8 mouse cellular contexts compared by ENCODE assay signal in genomic region chr12:83951711-83952575, GRCm38 (mm10). TPM values are rescaled to one million over a fixed set of nuclear protein-coding genes. Genes with fewer than 3 reads are reported as not detected.
DNase-seq lines count a peak whose midpoint lies in the region; ATAC-seq and TF ChIP-seq lines count a peak whose summit lies in the region.
"Had no signal": no experiment of that assay in that cellular context is flagged by ENCODE, and none has a peak within 500 bp of the region (broad histone marks: within the 10 kb centered on the region; RNA-seq: fewer than 3 reads in every experiment).

No protein-coding gene starts in this region.

- no peaks in the 10 kb centered on the region for H3K9me3 ChIP-seq in forebrain, embryonic 15.5 days
- no peaks in the 10 kb centered on the region for H3K9me3 ChIP-seq in liver, embryonic 13.5 days (replicated peaks)

- peaks cover 16% of the 10 kb centered on the region for H3K4me1 ChIP-seq in spleen, adult 2 months (ENCODE audit: control insufficient read depth, insufficient read depth, insufficient read length)
- H3K4me1 ChIP-seq in forebrain, embryonic 15.5 days: peaks cover 31% of the 10 kb centered on the region
- H3K4me1 ChIP-seq in liver, embryonic 13.5 days (replicated peaks): peaks cover 74% of the 10 kb centered on the region

- WGBS in spleen, adult 2 months: 85% methylated on average over 32 of the region's 32 CpGs
- WGBS in forebrain, embryonic 15.5 days: 71% methylated on average over 32 of the region's 32 CpGs
- WGBS in liver, embryonic 13.5 days (ENCODE audit: insufficient replicate concordance): 29% methylated on average over 32 of the region's 32 CpGs

- peak overlapping the region; percentile 74 for H3K9ac ChIP-seq in forebrain, embryonic 15.5 days (replicated peaks)
- H3K9ac ChIP-seq in liver, embryonic 13.5 days: peak overlapping the region; percentile 87

- no peak for DNase-seq in spleen, adult 2 months (ENCODE audit: low read depth in 1 of 2, low spot score in 2 of 2)
- no peak for DNase-seq in spleen, postnatal 36 days (ENCODE audit: low spot score in 2 of 2)
- no peak for DNase-seq in liver, embryonic 13.5 days
- DNase-seq in urinary bladder, postnatal 10 days (ENCODE audit: low spot score): no peak
- DNase-seq in layer of hippocampus, postnatal 36 days: no peak
- DNase-seq in thymus, postnatal 0 days (ENCODE audit: low spot score): no peak

- TF ChIP-seq CTCF in spleen, adult 2 months (IDR thresholded peaks at IDR 0.05; ENCODE audit: extremely low read depth, insufficient read depth, insufficient read length, insufficient replicate concordance): no peak

- H3K36me3 ChIP-seq in spleen, adult 2 months (ENCODE audit: control insufficient read depth, insufficient read depth, low read length): peaks cover 5% of the 10 kb centered on the region; the same call in 1 of the 2 replicates
- 0 out of 2 replicates have a peak, but pooled peaks cover 6% of the 10 kb centered on the region for H3K36me3 ChIP-seq in forebrain, embryonic 15.5 days
- H3K36me3 ChIP-seq in liver, embryonic 13.5 days: peaks cover 29% of the 10 kb centered on the region; the same call in 1 of the 2 replicates

- no peak for ATAC-seq in forebrain, embryonic 15.5 days (replicated peaks)
- no peak for ATAC-seq in liver, embryonic 13.5 days (ENCODE audit: low read depth)

- H3K4me3 ChIP-seq in spleen, adult 2 months (ENCODE audit: extremely low read depth, insufficient read depth, insufficient read length): peak overlapping the region; percentile 94; the same call in 1 of the 2 replicates
- peak overlapping the region; percentile 72 for H3K4me3 ChIP-seq in forebrain, embryonic 15.5 days
- peak overlapping the region; percentile 75 for H3K4me3 ChIP-seq in liver, embryonic 13.5 days (replicated peaks)

- H3K27ac ChIP-seq in spleen, adult 2 months (ENCODE audit: insufficient read depth, low read length): no peak overlapping the region
- H3K27ac ChIP-seq in forebrain, embryonic 15.5 days (replicated peaks): no peak overlapping the region
- H3K27ac ChIP-seq in liver, embryonic 13.5 days: peak overlapping the region; percentile 84

- no peaks in the 10 kb centered on the region for H3K27me3 ChIP-seq in spleen, adult 2 months (ENCODE audit: control insufficient read depth, insufficient read depth, low read length)
- no peaks in the 10 kb centered on the region for H3K27me3 ChIP-seq in forebrain, embryonic 15.5 days
- no peaks in the 10 kb centered on the region for H3K27me3 ChIP-seq in liver, embryonic 13.5 days

- TF ChIP-seq POLR2A in spleen, adult 2 months (IDR thresholded peaks at IDR 0.05; ENCODE audit: low read depth, low read length): no peak

- H3K4me2 ChIP-seq in forebrain, embryonic 15.5 days (replicated peaks): peak overlapping the region; percentile 72
- H3K4me2 ChIP-seq in liver, embryonic 13.5 days: peak overlapping the region; percentile 94

RNA-seq across cellular contexts. Expression of gene Riox1, which starts 1.5 kb away (rescaled TPM):
- polyA plus RNA-seq in spleen, adult 2 months (2012; rRNA removed): 12.5 and 21.6 TPM in 2 replicates
- polyA plus RNA-seq in forebrain, embryonic 15.5 days (2015; fragmentation: Nextera tagmentation; extraction: Ambion mirVana): 13.0 and 13.7 TPM in 2 replicates
- 9.3 and 9.8 TPM in 2 replicates for polyA plus RNA-seq in liver, embryonic 13.5 days (2015; fragmentation: Nextera tagmentation; extraction: Ambion mirVana)
- 10 to 100 TPM; 14.4 to 15.3 TPM for total RNA-seq in layer of hippocampus, postnatal 36 days (2021)
- polyA plus RNA-seq in thymus, postnatal 0 days (2015; fragmentation: Nextera tagmentation; extraction: Ambion mirVana): 16.3 and 21.3 TPM in 2 replicates

RNA-seq across cellular contexts. Expression of gene Numb, which starts 30.2 kb away (rescaled TPM):
- 24.5 and 32.8 TPM in 2 replicates for polyA plus RNA-seq in spleen, adult 2 months (2012; rRNA removed)
- polyA plus RNA-seq in forebrain, embryonic 15.5 days (2015; fragmentation: Nextera tagmentation; extraction: Ambion mirVana): 16.4 and 18.6 TPM in 2 replicates
- 11.8 and 16.3 TPM in 2 replicates for polyA plus RNA-seq in liver, embryonic 13.5 days (2015; fragmentation: Nextera tagmentation; extraction: Ambion mirVana)
- 10 to 100 TPM; 34.5 to 42.3 TPM for total RNA-seq in layer of hippocampus, postnatal 36 days (2021)
- 13.6 and 14.9 TPM in 2 replicates for polyA plus RNA-seq in thymus, postnatal 0 days (2015; fragmentation: Nextera tagmentation; extraction: Ambion mirVana)

RNA-seq across cellular contexts. Expression of gene Heatr4, which starts 32.7 kb away (rescaled TPM):
- polyA plus RNA-seq in spleen, adult 2 months (2012; rRNA removed): not detected in 2 replicates
- polyA plus RNA-seq in forebrain, embryonic 15.5 days (2015; fragmentation: Nextera tagmentation; extraction: Ambion mirVana): not detected in 2 replicates
- polyA plus RNA-seq in liver, embryonic 13.5 days (2015; fragmentation: Nextera tagmentation; extraction: Ambion mirVana): not detected in 2 replicates
- not detected for total RNA-seq in layer of hippocampus, postnatal 36 days (2021)
- 0.04 TPM in 1 of 2 replicates, not detected in the other for polyA plus RNA-seq in thymus, postnatal 0 days (2015; fragmentation: Nextera tagmentation; extraction: Ambion mirVana)
- polyA plus RNA-seq: large intestine, adult 2 months had no signal

RNA-seq across cellular contexts. Expression of gene Acot2, which starts 35.7 kb away (rescaled TPM):
- polyA plus RNA-seq in spleen, adult 2 months (2012; rRNA removed): 9.2 and 14.2 TPM in 2 replicates
- polyA plus RNA-seq in forebrain, embryonic 15.5 days (2015; fragmentation: Nextera tagmentation; extraction: Ambion mirVana): 11.3 and 12.4 TPM in 2 replicates
- 14.7 and 16.1 TPM in 2 replicates for polyA plus RNA-seq in liver, embryonic 13.5 days (2015; fragmentation: Nextera tagmentation; extraction: Ambion mirVana)
- 10 to 100 TPM; 14.9 to 16.4 TPM for total RNA-seq in layer of hippocampus, postnatal 36 days (2021)
- 14.0 and 21.8 TPM in 2 replicates for polyA plus RNA-seq in thymus, postnatal 0 days (2015; fragmentation: Nextera tagmentation; extraction: Ambion mirVana)

RNA-seq across cellular contexts. Expression of gene Acot1, which starts 57.3 kb away (rescaled TPM):
- 2.2 and 2.8 TPM in 2 replicates for polyA plus RNA-seq in spleen, adult 2 months (2012; rRNA removed)
- 74.0 and 86.6 TPM in 2 replicates for polyA plus RNA-seq in forebrain, embryonic 15.5 days (2015; fragmentation: Nextera tagmentation; extraction: Ambion mirVana)
- polyA plus RNA-seq in liver, embryonic 13.5 days (2015; fragmentation: Nextera tagmentation; extraction: Ambion mirVana): 28.2 and 34.7 TPM in 2 replicates
- total RNA-seq in layer of hippocampus, postnatal 36 days (2021): 10 to 100 TPM; 23.1 to 25.4 TPM
- 15.5 and 19.3 TPM in 2 replicates for polyA plus RNA-seq in thymus, postnatal 0 days (2015; fragmentation: Nextera tagmentation; extraction: Ambion mirVana)
